Mouse (Mus musculus) limb, embryonic 13.5 days (tissue): Measurements from ENCODE around the gene 4930568D16Rik. TPM values are rescaled to one million over a fixed set of nuclear protein-coding genes. Genes with fewer than 3 reads are reported as not detected.

Experiments
- ATAC-seq: fragments of 200-750 bp; cut with Nextera tagmentation; 2 replicates; pipeline ENCODE4 v1.8.0; 2017; ENCODE audit warnings: low read depth, moderate number of reproducible peaks, moderate TSS enrichment; ENCODE audit not compliant: low FRiP score
- H3K27ac ChIP-seq: fragments of 300-500 bp; sonication (generic); 2 replicates; pipeline ENCODE4 v1.5.1; 2015; ENCODE audit warnings: inconsistent platforms, mild to moderate bottlenecking, moderate library complexity
- H3K27me3 ChIP-seq: fragments of 300-500 bp; sonication (generic); 2 replicates; pipeline ENCODE4 v1.6.1; 2015; ENCODE audit warnings: mild to moderate bottlenecking, inconsistent platforms
- H3K36me3 ChIP-seq: fragments of 300-500 bp; sonication (generic); 2 replicates; pipeline ENCODE4 v1.6.1; 2015; ENCODE audit warnings: inconsistent platforms, mild to moderate bottlenecking, moderate library complexity
- H3K4me1 ChIP-seq: fragments of 300-500 bp; sonication (generic); 2 replicates; pipeline ENCODE4 v1.6.1; 2015; ENCODE audit warnings: inconsistent platforms
- H3K4me2 ChIP-seq: fragments of 300-500 bp; sonication (generic); replicated peaks from 2 replicates; pipeline ENCODE4 v1.6.1; 2015; ENCODE audit warnings: inconsistent platforms, mild to moderate bottlenecking, moderate library complexity
- H3K4me3 ChIP-seq: fragments of 300-500 bp; sonication (generic); 2 replicates; pipeline ENCODE4 v1.5.1; 2015; ENCODE audit warnings: moderate library complexity, mild to moderate bottlenecking, inconsistent platforms
- H3K9ac ChIP-seq: fragments of 300-500 bp; sonication (generic); 2 replicates; pipeline ENCODE4 v1.6.1; 2015; ENCODE audit warnings: mild to moderate bottlenecking, inconsistent platforms
- H3K9me3 ChIP-seq: fragments of 300-500 bp; sonication (generic); 2 replicates; pipeline ENCODE4 v1.6.1; 2016; ENCODE audit warnings: inconsistent platforms
- WGBS: fragments of 180-500 bp; shearing (Covaris S2); methylation state at CpG from one replicate; pipeline ENCODE4 v1.1.7; 2015; 5-methylcytosine and 5-hydroxymethylcytosine counted together
- polyA plus RNA-seq: library from polyadenylated mRNA; unstranded; fragments of >200 nt; fragmentation: Nextera tagmentation; extraction: Ambion mirVana; gene quantifications from 2 replicates; pipeline ENCODE4 v1.2.1, GENCODE M21; 2015

The 4930568D16Rik gene
- polyA plus RNA-seq, 1 experiment from 2014 or later: not detected

GRCm38 (mm10) chr2:35322404-35323164 is 44.9 kb downstream of the 4930568D16Rik start:
- Histone ChIP-seq H3K4me3 (no peak overlapping the region), H3K27ac (no peak overlapping the region), H3K9ac (no peak overlapping the region), H3K36me3 (no peaks in the 10 kb centered on the region), H3K4me1 (peaks cover 9% of the 10 kb centered on the region; the same call in 1 of the 2 replicates), H3K27me3 (no peaks in the 10 kb centered on the region), H3K9me3 (no peaks in the 10 kb centered on the region), H3K4me2 (no peak overlapping the region)
- WGBS: 72% methylated on average over 10 of the region's 10 CpGs
- ATAC-seq: no peak

GRCm38 (mm10) chr2:35320399-35320798 is 47.1 kb downstream of the 4930568D16Rik start:
- no peaks in the 10 kb centered on the region for H3K9me3 ChIP-seq
- no peak overlapping the region for H3K9ac ChIP-seq
- H3K4me1 ChIP-seq: peaks cover 9% of the 10 kb centered on the region; the same call in 1 of the 2 replicates
- no peak overlapping the region for H3K4me3 ChIP-seq
- 80% methylated on average over 15 of the region's 15 CpGs for WGBS
- H3K4me2 ChIP-seq: no peak overlapping the region
- H3K36me3 ChIP-seq: no peaks in the 10 kb centered on the region
- no peak for ATAC-seq
- H3K27ac ChIP-seq: no peak overlapping the region
- no peaks in the 10 kb centered on the region for H3K27me3 ChIP-seq

GRCm38 (mm10) chr2:35318405-35318804 is 49.1 kb downstream of the 4930568D16Rik start:
- no peak for ATAC-seq
- Histone ChIP-seq H3K27ac (no peak overlapping the region), H3K4me1 (peaks cover 9% of the 10 kb centered on the region), H3K4me3 (no peak overlapping the region), H3K9me3 (no peaks in the 10 kb centered on the region), H3K4me2 (no peak overlapping the region), H3K27me3 (no peaks in the 10 kb centered on the region), H3K9ac (no peak overlapping the region), H3K36me3 (no peaks in the 10 kb centered on the region)
- 83% methylated on average over 12 of the region's 12 CpGs for WGBS

GRCm38 (mm10) chr2:35317604-35318003 is 49.9 kb downstream of the 4930568D16Rik start:
- WGBS: 93% methylated on average over 4 of the region's 4 CpGs
- ATAC-seq: no peak
- Histone ChIP-seq H3K4me1 (peaks cover 11% of the 10 kb centered on the region), H3K36me3 (no peaks in the 10 kb centered on the region), H3K4me3 (no peak overlapping the region), H3K9me3 (no peaks in the 10 kb centered on the region), H3K9ac (no peak overlapping the region), H3K4me2 (no peak overlapping the region), H3K27ac (no peak overlapping the region), H3K27me3 (no peaks in the 10 kb centered on the region)

GRCm38 (mm10) chr2:35314300-35314699 is 53.2 kb downstream of the 4930568D16Rik start:
- H3K9me3 ChIP-seq: no peaks in the 10 kb centered on the region
- ATAC-seq: no peak
- H3K27ac ChIP-seq: no peak overlapping the region
- no peak overlapping the region for H3K4me3 ChIP-seq
- H3K9ac ChIP-seq: no peak overlapping the region
- peaks cover 6% of the 10 kb centered on the region; the same call in 1 of the 2 replicates for H3K4me1 ChIP-seq
- no peaks in the 10 kb centered on the region for H3K27me3 ChIP-seq
- WGBS: 41% methylated on average over 3 of the region's 3 CpGs
- no peaks in the 10 kb centered on the region for H3K36me3 ChIP-seq
- H3K4me2 ChIP-seq: no peak overlapping the region

- Histone ChIP-seq H3K4me1 (peaks cover 6% of the 10 kb centered on the region; the same call in 1 of the 2 replicates), H3K4me3 (no peak overlapping the region), H3K27me3 (no peaks in the 10 kb centered on the region), H3K27ac (no peak overlapping the region), H3K36me3 (peaks cover 9% of the 10 kb centered on the region), H3K9me3 (no peaks in the 10 kb centered on the region), H3K4me2 (no peak overlapping the region), H3K9ac (no peak overlapping the region)
- WGBS: 87% methylated on average over 4 of the region's 4 CpGs
- no peak for ATAC-seq
These were observed 57.5 kb downstream of the 4930568D16Rik start for GRCm38 (mm10) chr2:35309906-35310493.

GRCm38 (mm10) chr2:35308166-35308565 is 59.4 kb downstream of the 4930568D16Rik start:
- Histone ChIP-seq H3K4me2 (no peak overlapping the region), H3K9ac (no peak overlapping the region), H3K9me3 (no peaks in the 10 kb centered on the region), H3K27me3 (no peaks in the 10 kb centered on the region), H3K36me3 (peaks cover 18% of the 10 kb centered on the region), H3K4me3 (no peak overlapping the region), H3K4me1 (peaks cover 4% of the 10 kb centered on the region; the same call in 1 of the 2 replicates), H3K27ac (no peak overlapping the region)
- no peak for ATAC-seq
- 53% methylated on average over 1 of the region's 1 CpGs for WGBS

Other genes starting within 250 kb of the 4930568D16Rik start
- gene Rab14, start 166.6 kb downstream of the 4930568D16Rik start, polyA plus RNA-seq: 353 and 356 TPM in 2 replicates
- gene Gsn, start 111.3 kb downstream of the 4930568D16Rik start, polyA plus RNA-seq: 113 and 118 TPM in 2 replicates
- gene Stom, start 30.8 kb downstream of the 4930568D16Rik start, polyA plus RNA-seq: 18.1 and 18.5 TPM in 2 replicates
- gene 4930402F06Rik, start 29.4 kb upstream of the 4930568D16Rik start, polyA plus RNA-seq: not detected in 2 replicates
- 18.3 and 19.6 TPM in 2 replicates for gene Ggta1, start 95.5 kb upstream of the 4930568D16Rik start, polyA plus RNA-seq
- 52.3 and 53.4 TPM in 2 replicates for gene Dab2ip, start 190.5 kb upstream of the 4930568D16Rik start, polyA plus RNA-seq